Mouse (Mus musculus) WW6 (cell line): ENCODE data around the gene H2al2a.
"Not testable (repeated sequence)": the region's sequence is repeated elsewhere in the genome, so short reads cannot be mapped to it uniquely, and the experiment has no call there.

Experiments
- DNase-seq: peaks from one replicate; pipeline ENCODE4 v3.0.0-alpha.2; 2013; ENCODE audit warnings: low read depth, low spot score

The H2al2a gene

DNA sequence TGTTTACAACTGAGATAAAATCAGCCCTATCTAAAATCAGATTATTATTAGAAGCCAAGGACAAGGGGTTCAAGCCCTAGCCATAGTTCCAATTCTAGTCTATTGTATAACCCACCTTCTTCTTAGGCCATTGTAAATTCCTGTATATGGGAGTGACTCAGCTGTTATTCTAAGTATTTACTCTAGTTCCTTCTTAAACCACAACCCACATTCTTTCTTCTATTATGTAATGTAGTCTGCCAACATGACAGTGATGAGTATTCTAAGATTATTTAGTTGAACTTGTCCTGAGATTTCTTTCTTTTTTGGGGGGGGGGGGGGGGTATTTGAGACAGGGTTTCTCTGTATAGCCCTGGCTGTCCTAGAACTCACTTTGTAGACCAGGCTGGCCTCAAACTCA, 19.1 kb downstream of the H2al2a start:
- not testable (repeated sequence) for DNase-seq

DNA sequence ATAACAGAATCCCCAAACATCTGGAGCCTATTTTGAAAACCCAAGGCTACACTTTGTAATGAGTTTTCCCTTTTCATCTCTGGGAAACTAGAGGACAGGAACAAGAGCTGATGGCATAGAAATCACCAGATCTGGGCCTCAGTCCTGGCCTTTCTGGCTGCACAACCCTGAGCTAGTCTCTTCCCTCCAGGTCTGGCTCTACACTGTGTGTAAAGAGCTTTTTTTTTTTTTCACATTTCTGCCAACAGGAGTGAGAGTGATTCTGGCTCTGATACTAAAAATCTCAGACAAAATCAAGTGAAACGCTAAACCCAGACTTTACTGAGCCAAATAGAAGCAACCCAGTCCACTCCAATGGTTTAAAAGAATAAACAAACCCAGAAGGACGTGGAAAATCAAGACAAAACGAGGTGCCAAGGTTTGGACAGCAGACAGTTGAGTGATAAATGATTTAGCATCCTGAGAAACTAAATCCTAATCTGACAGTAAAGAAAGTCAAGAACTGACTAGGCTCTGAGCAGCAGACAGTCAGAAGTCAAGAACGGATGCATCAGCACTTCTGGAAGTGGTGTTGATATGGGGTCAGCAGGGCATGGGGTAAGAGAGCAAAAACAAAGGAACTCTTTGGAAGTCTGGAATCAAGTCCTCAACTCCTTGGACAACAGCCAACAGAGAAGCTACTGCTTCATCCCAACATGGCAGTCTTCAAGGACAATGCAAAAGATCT, 21.0 kb downstream of the H2al2a start:
- DNase-seq = no peak

DNA sequence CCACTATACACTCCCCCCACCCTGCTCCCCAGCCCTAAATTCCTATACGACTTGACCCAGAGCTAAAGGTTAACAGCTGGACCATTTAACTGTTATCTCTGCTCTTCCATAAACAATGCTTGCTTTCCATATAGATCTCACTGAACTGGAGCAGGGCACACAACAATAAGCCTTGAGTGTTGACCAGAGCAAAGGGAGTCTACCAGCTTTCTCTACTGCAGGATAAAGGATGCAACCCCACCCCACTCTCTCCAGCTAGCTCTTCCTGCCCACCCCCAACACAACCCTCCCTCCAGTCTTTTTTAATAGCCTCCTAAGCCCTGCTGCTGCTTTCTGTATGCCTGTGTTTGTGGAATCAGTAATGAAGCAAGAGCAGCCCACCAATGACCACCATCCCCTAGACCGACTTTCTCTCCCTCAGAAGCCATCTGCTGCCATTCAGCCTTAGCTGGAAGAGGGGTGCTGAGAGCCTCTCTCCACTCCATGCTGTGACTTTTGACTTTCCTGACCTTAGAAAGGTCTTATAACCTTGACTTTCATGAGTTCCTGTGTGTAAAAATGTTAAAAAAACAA, 22.8 kb downstream of the H2al2a start:
- no peak for DNase-seq

DNA sequence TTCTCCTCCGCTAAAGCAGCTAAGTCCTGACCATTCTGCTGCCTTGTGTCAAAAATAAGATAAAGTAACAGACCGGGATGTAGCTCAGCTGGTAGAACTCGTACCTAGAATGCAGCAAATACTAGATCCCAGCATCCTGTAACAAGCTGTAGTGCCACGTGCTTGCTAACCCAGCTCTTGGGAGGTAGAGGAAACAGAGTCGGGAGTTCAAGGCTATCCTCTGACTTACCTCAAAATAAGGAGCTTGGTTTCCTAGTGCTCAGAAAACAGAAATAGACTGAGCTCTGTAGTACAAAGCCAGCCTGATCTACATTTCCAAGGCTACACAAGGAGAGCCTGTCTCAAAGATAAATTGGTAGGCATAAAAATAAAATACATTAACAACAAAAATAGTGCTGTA, 23.5 kb downstream of the H2al2a start:
- DNase-seq = no peak

GRCm38 (mm10) chr2:17972843-17973242, 23.9 kb downstream of the H2al2a start:
- DNase-seq = no peak

DNA sequence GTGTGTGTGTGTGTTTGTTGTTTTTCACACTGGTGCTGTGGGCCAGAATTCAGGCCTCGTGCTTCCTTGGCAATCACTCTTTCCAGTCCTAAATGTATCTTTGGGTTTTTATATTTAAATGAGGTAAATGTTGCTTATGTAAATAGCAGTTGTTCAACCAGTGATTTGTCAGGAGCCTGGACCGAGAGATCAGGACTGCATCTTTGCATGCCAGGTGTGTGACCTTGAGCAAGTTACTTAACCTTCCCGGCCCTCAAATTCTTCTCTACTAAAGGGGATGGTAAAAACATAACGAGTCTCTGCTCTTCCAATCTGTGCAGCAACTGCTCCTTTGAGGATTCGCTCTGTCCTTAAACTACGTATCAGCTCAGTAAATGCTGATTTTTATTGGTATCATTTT, 25.4 kb downstream of the H2al2a start:
- DNase-seq = no peak

- no peak for DNase-seq
Measured at GRCm38 (mm10) chr2:17970662-17971061, 26.1 kb downstream of the H2al2a start.

DNA sequence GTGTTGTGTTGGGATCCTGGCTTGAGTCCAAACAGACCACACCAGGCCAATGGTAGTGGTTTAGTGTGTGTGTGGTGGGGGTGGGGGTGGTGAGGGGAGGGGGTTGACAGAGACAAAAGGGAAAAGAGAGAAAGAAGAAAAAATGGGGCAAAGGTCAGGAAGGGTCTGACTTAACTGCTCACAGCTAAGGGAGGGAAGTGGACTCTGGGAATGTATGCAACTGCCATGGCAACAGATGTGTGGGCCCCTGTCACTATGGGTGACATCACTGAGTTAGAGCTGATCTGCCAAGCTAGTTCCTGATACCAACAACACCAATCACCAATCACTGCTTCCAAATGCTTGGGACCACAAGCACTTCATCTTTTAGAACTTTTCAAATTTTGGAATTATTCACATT, 26.6 kb downstream of the H2al2a start:
- DNase-seq = no peak

- no peak for DNase-seq
Measured at GRCm38 (mm10) chr2:17968571-17968970, 28.2 kb downstream of the H2al2a start.

- not testable (repeated sequence) for DNase-seq
Measured at GRCm38 (mm10) chr2:17968037-17968436, 28.7 kb downstream of the H2al2a start.

- no peak for DNase-seq
Measured at GRCm38 (mm10) chr2:17959501-17959900, 37.3 kb downstream of the H2al2a start.

GRCm38 (mm10) chr2:17946875-17947274, 49.9 kb downstream of the H2al2a start:
- no peak for DNase-seq
